Mouse (Mus musculus): Measurements from ENCODE around the gene Nck1.

Gene Nck1

DNA sequence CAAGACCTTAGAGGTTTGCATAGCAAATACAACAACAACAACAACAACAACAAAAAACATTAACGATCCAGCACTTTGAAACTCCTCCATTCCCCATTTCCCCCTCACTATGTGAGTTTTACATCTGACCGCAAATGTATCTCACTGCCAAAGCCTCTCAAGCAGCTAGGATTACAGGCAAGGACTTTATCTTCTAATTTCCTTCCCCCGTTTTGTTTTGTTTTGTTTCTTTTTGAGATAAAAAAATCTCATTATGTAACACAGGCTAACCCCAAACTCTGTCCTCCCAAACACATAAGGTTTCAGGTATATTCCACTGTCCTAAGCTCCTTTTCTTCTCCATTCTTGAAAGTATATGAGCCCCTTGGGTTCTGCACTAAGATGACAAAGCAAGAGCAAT lies 11.2 kb downstream of the Nck1 start:
- no peak for DNase-seq

DNA sequence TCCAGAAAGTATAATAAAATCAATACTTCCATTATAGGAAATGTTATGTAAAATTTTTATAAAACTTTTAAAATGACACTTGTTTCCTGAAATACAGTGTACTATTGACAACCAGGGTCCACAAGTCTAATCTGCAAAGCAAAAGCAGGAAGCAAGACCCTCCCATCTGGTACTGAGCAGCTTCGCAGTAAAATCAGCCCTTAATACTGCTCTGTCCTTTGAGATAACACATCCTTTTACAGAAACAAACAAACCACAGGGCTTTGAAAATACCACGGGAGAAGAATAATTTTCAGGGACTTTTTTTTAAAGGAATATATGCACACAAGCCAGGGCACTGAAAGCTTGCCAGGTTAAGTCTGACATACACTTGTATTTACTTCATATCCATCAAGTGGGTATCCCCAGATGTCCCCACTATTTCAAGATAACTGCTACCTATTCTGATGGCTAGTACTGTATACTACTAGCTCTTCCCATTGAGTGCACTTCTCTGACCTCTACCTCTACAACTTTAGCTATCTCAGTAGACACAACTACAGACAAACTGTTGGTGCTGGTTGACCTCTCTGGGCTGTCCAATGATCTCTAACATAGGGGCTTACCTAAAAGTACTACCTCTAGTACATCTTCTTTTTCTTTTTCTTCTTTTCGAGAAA lies 13.0 kb downstream of the Nck1 start:
- DNase-seq, result no peak

DNA sequence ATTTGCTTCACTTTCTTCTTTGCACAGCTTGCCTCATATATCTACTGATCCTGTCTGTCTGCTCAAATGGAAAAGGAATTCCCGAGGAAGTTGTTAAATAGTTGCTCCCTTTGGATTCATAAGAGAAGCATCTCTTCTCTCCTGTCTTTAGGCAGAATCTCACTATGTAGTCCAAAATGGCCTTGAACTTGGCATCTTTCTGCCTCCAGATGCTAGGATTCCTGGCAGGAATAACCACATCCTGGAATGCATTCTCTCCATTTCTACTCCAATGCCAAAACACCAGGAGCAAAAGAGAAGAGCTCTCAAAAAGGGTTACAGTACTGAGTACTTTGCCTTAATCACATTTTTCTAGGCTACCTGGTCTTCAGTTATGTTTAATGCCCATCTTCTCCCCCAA lies 14.6 kb downstream of the Nck1 start:
- DNase-seq, result no peak

DNA sequence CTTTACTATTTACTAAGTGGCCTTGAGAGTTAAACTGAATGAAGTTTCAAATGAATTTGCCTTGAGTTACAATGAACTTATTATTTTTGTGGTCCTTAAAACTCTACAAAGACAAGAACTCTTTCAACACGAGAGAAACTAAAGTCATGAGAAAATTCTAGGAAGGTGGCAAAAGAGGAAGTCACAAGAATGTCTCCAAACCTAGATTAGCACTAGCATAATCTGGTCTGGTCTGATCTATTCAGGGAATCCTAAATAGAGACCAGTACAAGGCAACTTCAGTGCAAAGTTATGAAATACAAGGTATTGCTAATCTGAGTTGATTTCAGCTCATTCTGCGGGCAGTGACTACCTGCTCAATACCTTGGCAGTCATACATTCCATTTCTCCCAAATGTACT lies 20.7 kb downstream of the Nck1 start:
- DNase-seq, result no peak

DNA sequence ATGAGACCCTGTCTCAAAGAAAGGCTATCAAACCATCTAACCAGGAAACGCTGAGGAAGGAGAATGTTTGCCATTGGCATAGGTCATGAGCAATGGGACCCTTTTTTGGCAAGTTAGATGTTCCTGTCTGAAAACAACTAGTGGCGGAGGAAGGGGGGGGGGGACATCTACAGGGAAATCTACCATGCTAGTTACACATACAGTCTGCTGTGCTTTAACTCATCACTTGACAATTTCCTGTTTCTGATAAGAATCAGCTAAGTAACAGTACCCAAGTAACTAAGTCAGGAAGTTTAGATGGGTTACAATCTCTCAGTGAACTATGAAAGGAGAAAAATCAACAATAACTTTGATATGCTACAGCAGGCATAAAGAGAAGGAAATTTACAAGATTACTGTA lies 23.9 kb downstream of the Nck1 start:
- DNase-seq, result peak; percentile 7

DNA sequence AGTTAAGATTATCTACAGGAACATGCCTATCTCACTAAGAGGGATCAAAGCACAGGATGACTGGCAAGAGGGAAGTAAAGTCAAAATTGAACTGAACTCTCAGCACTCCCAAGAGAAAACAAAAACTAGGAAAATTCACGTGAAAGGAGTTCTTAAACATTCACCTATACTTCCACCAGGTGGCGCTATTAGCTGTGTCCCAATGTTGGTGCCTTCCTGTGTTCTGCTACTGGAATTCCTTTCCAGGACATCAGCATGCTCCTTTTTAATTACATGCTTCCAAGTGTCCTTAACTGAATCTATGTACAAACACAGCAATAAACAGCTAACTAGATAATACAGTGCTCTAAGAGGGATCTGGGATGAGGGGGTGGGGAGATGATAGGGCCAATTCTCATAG lies 25.3 kb downstream of the Nck1 start:
- DNase-seq, result peak; percentile 46

DNA sequence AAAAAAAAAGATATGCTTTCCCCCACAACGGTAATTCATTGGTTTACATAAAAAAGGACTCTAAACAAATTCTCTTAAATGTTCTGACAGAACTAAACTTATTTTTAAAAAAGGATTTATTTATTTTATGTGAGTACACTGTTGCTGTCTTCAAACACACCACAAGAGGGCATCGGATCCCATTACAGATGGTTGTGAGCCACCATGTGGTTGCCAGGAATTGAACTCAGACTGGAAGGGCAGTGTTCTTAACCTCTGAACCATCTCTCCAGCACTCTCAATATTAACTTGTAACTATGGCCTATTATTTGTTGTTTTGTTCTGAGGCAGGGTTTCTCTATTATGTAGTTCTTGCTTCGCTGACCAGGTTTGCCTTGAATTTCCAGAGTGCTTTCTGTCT lies 25.9 kb downstream of the Nck1 start:
- no peak for DNase-seq

DNA sequence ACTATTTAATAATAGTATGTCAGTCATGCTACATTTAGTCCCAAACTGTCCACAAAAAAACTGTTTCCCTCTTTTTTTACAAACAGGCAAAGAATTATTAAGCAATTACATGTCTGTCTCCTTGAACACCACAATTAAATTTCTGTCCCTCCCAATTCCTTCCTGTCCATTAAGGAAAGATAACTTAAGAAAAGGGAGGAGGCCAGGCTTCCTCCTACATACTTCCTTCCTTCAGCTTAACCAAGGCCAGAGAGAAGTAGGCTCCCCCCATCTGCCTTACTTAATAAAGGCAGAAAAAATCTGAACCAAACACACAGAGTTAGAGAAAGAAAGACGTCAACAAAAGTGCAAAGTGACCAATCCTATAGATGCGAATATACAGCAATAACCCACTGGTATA lies 38.4 kb downstream of the Nck1 start:
- no peak for DNase-seq

DNA sequence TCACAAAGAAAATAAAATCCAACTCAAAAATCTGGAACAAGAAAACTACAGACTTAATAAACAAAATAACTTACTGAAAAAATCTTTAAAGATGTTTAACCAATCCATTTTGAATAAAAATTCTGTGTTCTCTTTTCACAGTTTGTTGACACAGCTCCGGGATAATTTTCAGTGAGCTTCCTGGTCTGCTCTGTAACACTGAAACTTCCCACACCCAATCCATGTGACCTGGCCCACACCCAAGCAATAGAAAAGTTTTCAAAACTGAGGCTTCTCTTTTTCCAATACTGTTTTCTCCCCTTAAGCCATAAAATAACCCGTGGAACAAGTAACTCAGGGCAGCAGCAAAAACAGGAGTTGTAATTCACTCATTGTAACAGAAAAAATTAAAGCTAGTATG lies 39.3 kb downstream of the Nck1 start:
- DNase-seq, result no peak

DNA sequence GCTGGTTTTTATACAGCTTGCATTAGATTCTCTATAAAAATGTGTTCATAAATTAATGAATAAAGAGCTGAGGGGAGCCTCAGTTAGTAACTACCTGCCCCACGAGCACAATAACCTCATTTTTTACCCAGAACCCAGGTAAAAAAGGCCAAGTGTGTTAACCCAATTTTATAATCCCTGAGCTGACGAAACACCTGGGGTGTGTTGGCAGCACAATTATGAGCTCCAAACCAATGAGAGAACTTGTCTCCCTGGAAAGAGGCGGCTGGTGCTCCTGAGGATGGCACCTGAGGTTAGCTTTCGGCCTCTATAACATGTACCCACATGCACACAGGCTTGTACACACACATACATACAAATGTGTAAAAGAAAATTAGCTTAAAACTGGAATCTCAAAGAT lies 40.4 kb downstream of the Nck1 start:
- DNase-seq, result no peak

DNA sequence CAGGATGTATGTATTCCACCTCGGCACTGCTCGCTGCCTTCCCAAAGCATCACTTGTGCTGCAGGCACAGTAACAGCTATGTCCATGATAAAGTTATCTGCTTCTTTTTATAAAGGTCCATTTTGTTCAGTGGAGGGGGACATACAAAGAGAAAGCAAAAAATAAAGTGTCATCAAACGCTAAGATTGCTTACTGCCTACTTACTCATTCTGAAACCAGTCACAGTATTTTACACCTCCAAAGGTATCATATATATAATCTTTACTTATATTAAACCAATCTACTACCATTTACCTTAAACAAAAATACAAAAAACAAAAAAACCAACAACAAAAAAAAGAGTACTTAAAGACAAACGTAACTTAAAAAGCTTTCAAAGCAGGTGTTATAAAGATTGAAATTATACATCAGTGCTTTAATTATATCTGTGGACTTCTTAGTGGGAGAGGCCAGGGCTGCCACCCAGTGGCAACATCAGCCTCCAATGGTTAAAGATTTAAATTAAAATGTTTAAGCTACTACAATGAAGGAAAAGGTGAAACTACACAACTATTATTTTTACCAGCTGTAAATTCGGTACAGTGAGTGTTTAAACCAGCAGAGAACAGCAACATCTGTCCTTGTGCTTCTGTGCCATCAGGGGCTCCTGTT lies 52.2 kb downstream of the Nck1 start:
- DNase-seq, result peak; percentile 43

DNA sequence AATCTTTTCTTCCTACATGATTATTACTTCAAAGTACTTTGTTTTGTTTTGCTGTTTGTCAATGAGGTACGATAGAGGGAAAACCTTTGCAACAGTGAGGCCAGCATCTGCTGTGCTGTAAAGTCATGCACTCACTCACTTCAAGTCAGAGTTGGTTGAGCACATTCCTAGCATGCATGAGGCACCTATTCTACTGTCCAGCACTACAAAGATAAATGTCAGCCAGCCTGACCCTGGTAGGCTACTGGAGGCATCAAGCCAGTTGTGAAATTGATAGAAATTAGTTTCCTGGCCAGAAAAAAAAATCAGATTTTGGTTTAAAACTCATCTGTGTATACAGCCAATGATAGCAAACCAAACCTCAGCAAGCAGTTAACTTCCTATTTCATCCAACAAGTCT lies 54.5 kb downstream of the Nck1 start:
- DNase-seq, result no peak

DNA sequence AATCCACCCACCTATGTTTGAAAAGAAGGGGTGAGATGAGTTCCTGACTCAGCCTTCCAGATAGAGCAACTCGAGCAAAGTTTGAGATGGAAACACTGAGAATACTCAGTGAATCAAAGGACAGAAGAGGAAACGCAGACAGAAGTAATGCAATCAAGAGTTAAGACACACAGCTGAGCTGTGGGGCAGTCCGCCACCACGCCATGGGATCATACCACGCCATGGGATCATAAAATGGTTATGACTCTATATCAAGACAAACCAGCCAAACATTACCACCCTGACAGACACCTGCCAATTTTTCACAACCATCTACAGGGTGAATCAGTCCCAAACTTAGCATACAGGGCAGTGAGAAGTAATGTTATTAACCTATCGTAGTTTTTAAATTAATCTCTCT lies 57.0 kb downstream of the Nck1 start:
- DNase-seq, result no peak

DNA sequence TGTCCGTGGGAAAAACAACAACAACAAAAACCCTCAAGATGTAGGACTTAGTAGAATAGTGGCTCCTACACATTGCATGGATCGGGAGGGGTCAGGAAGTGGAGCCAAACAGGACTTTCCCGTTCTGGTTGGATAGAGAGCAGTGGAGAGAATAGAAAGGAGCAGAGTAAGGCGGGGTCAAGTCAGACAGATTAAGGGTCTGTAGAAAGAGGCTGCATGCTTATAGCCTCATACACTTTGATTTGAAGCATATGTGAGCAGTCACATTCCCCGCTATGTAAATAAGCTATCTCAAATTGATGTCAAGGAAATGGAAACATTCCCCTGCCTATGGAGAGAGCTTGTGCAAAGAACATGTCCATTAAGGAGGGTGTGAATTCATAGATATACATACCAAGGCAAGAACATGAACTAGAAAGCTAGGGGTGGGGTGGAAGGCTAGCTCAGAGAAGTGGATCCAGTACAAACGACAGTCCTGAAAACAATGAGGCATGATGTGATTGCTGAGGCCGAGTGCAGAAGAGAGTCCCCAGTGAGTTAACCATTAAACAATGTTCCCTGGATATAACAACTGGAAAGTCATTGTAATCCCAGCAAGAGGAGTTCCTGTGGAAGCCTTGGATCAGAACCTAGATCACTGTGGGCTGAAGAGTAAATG lies 57.7 kb downstream of the Nck1 start:
- DNase-seq, result no peak

DNA sequence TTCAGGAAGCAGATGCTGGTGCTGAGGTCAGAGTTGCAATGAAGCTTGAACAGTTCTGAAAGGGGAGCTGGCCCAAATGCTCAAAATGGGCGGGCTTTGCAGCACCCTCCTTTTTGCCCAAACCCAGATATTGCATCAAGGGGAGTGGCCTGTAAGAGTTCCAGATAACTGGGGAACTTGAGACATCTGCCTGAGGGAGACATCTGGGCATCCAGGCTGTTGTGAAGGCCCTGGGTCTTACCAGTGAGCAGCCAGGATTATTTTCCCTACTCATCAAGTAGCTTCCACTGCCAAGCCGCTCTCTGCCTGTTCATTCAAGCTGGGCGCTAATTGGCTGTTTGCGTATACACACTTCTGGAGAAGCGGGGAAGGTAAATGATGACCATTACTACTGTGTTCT lies 59.5 kb downstream of the Nck1 start, which contains the start of gene Il20rb:
Gene Il20rb, minus strand, starts transcription at position 358 of the 400 bp plus-strand sequence.
- no peak for DNase-seq

DNA sequence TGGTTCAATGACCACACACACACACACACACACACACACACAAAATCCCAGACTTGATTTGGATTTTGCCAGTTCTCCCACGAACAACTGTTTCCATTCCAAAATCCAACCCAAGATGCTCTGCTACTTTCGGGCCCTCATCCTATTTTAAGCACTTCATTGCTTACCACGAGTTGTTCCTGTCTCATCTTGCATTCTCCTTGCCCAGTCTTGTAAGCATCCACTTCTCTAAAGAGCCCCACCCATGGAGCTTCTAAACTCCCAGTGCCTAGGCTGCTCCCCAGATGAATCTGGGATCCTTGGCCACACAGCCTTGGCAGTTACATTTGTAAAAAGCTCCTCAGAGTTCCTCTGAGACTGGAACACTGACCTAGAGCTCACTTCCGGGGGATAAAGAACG lies 62.6 kb downstream of the Nck1 start:
- no peak for DNase-seq

DNA sequence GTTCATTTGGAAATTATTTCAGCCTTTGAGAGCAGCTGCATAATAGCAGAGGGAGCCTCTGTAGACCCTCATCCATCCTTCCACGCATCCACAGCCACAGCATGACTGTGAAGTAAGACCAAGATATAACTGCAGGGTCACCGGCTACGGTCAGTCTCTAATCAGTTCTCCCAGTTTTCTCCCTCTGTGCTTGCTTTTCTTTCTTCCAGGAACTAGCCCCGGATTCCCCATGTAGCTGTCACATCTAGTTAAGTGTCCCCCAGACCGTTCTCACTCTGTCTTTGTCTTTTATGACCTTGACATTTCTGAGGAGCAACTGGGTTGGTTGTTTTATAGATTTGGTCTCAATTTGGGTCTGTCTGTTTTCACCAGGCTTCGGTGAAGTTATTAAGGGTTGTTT lies 64.3 kb downstream of the Nck1 start:
- no peak for DNase-seq

DNA sequence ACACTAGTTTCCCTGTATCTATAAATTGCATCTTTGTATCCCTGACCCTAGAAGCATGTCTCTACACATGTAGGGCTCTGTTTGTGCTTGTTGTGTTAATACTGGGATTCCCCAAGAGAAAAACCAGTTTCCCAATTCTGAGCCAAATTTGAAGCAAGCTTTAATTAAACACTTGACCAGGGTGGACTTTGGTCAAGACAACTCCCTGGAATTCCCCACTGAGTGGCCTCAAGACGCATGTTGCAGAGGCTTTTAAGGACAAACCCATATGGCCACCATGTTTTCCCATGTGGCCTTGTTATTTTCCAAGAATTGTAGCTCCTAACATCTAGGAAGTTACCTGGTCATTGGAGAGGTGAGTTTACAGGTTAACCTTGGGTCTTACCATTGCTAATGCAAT lies 71.9 kb downstream of the Nck1 start:
- DNase-seq, result no peak

DNA sequence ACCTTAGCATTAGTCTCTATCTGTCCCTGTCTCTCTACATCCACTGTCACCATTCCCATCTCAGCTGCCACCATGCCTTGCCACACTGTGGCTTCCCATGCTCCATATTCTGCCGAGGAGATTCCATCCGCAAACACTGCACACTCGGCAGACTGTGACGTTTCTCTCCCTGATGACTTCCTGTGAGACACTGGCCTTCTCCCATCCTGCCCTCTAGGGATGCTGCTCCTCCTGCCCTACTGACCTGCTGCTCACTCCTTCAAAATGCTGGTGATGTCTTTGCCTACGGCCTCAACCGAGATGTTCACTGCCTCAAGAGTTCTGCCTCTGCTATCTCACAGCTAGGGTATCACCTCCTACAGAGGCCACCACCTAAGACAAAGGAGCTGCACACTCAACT lies 72.6 kb downstream of the Nck1 start:
- no peak for DNase-seq

DNA sequence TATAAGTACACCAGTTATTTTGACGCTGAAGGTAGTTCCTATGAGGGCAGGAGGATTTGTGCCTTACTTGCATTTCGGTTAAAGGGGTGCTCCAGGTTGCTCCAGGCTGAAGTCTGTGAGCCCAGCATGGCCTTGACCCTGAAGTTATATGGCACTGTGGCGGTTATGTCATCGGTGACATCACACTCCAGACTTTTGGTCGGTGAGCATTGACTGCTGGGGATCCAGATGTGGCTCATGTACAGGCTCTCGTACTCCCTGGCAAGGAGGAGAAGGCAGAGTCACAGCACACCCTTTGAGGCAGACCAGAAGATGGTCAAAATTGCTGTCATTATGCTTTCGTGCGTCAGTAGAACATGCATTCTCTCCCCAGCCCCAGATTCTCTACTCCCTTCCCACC lies 73.0 kb downstream of the Nck1 start:
- DNase-seq, result no peak

DNA sequence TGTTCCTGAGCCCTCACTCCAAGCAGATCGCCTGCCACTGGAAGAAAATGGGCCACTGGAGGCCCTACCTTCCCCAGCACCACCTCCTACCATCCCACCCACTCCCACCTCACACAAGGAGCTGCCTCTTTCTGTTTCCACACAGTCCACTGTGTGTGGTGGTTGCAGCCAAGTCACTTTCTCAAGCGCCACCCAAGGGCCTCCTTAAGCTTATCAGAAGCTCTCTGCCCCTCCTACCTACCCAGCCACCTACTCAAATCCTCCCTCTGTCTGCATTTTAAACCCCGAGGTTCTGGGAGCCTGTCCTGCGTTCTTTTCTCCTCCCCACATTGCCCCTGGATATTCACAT lies 74.4 kb downstream of the Nck1 start:
- no peak for DNase-seq

DNA sequence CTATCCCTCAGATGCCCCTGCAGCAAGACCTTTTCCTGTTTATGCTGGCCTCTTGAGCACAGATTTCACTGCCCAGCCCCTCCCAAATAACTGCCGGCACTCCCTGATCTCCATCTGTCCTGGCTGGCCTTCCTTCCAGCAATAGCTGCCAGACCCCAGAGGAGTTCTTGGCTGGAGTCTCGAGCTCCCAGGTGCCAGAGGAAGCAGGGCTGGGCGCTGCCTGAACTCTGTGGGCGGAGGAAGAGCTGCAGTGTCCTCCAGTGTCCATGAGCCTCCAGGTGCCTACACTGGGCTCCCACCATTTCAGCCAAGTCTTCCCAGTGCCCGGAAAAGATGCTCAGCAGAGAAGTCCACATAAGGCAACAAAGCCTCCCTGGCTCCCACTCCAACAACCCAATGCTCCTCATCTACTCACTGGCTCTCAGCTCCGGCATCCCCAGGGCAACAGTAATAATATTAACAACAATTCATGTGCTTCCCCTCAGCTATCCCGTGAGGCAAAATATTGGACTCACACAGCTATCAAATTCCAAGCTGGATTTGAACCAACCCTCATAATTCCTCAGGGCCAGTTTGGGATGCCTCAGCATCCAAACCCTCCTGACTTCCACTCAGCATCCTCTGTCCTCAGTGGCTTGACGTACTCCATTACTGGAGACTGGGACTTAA lies 74.9 kb downstream of the Nck1 start:
- no peak for DNase-seq

DNA sequence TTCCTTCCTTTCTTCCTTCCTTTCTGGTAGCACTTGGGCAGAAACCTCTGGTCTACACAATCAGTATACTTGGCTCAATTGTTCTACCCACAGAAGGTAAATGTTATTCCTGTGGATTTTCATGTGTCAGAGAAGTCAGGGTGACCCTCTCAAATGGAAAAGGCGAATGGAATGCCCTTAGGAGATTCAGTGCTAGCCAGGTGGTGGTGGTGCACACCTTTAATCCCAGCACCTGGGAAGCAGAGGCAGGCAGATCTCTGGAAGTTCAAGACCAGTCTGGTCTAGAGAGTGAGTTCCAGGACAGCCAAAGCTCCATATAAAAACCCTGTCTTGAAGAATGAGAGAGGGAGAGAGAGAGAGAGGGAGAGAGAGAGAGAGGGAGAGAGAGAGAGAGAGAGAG lies 75.7 kb downstream of the Nck1 start:
- no peak for DNase-seq

DNA sequence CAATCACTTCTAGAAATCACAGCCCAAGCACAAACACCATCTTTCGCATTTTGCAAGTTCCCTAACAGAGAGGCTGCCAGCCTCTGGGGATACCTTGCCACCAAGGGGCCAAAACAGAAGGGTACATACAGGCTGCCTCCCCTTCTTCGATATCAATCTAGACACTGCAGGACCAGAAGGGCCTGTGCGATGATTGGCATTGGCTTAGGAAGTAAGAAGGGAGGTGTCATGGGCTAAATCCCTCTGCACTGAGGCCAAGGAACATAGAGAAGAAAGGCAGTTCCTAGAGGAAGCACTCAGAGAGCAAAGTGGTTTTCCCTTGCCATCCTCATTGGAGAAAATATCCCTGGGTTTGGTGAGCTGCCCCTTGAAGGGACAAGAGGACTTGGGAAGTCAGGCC lies 76.3 kb downstream of the Nck1 start:
- DNase-seq, result no peak

Measured in thymus, postnatal 25 days (tissue).